Mouse (Mus musculus): ENCODE data around the gene Pla1a. TPM values are rescaled to one million over a fixed set of nuclear protein-coding genes. Genes with fewer than 3 reads are reported as not detected.
A peak's percentile ranks its signal among the peaks of the same experiment; 100 is the strongest.

Pla1a gene
- polyA plus RNA-seq, 2 experiments = 15.0 to 15.5 TPM

- Histone ChIP-seq H3K4me2 (ENCODE audit: low read depth) (peak overlapping the region; percentile 79), H3K4me3 (ENCODE audit: insufficient read depth in 1 of 2, low read depth in 2 of 2, low read length in 2 of 2) (peak overlapping the region; percentile 95 to 99), H3K27me3 (ENCODE audit: control insufficient read depth, insufficient read depth, low read length) (no peaks in the 10 kb centered on the region), H3K36me3 (replicated peaks; ENCODE audit: control insufficient read depth, insufficient read depth, low read depth) (peaks cover 33% of the 10 kb centered on the region), H3K9ac (replicated peaks) (peak overlapping the region; percentile 95), H3K9me3 (ENCODE audit: control insufficient read depth, low read length) (no peaks in the 10 kb centered on the region), H3K4me1 (replicated peaks; ENCODE audit: control insufficient read depth in 2 of 2, insufficient read depth in 2 of 2, low read length in 1 of 2) (peaks cover 26 to 34% of the 10 kb centered on the region in 2 experiments), H3K27ac (peak overlapping the region; percentile 94)
- TF ChIP-seq EP300 (IDR thresholded peaks at IDR 0.05; ENCODE audit: low read depth) = no peak
- no peak for TF ChIP-seq CTCF (IDR thresholded peaks at IDR 0.05; ENCODE audit: low read depth)
- no peak for ATAC-seq (ENCODE audit: insufficient read depth)
- DNase-seq (ENCODE audit: low read depth in 3 of 3, low spot score in 3 of 3) = no peak
- 22% methylated on average over 6 of the region's 6 CpGs for WGBS (ENCODE audit: insufficient replicate concordance)
These were observed 85.4 kb downstream of the Pla1a start for GRCm38 (mm10) chr16:38347588-38347987.

- peaks cover 26 to 37% of the 10 kb centered on the region in 2 experiments for H3K4me1 ChIP-seq (replicated peaks; ENCODE audit: control insufficient read depth in 2 of 2, insufficient read depth in 2 of 2, low read length in 1 of 2)
These were observed 86.2 kb downstream of the Pla1a start, which contains the start of the genes Cox17 and Gm21987 for GRCm38 (mm10) chr16:38346529-38347325. Cox17 (plus strand) TSS chr16:38346991. Gm21987 (plus strand) TSS chr16:38347040.

More at GRCm38 (mm10) chr16:38346529-38347325, 86.2 kb downstream of the Pla1a start, which contains the start of the genes Cox17 and Gm21987:
- ATAC-seq (ENCODE audit: insufficient read depth) (peak; percentile 94), DNase-seq (ENCODE audit: low read depth in 3 of 3, low spot score in 3 of 3) (peak; percentile 91 to 92 (median 91))
- Histone ChIP-seq H3K36me3 (replicated peaks; ENCODE audit: control insufficient read depth, insufficient read depth, low read depth) (peaks cover 26% of the 10 kb centered on the region), H3K9ac (replicated peaks) (peak within 1 kb of the TSS; percentile 95), H3K27me3 (ENCODE audit: control insufficient read depth, insufficient read depth, low read length) (no peaks in the 10 kb centered on the region), H3K4me2 (ENCODE audit: low read depth) (peak within 1 kb of the TSS; percentile 79), H3K4me3 (ENCODE audit: insufficient read depth in 1 of 2, low read depth in 2 of 2, low read length in 2 of 2) (peak within 1 kb of the TSS; percentile 95 to 99), H3K9me3 (ENCODE audit: control insufficient read depth, low read length) (no peaks in the 10 kb centered on the region), H3K27ac (peak within 1 kb of the TSS; percentile 94)
- under 1% methylated on average over 35 of the region's 35 CpGs for WGBS (ENCODE audit: insufficient replicate concordance)
- TF ChIP-seq CTCF (IDR thresholded peaks at IDR 0.05; ENCODE audit: low read depth) = 0 out of 2 replicates have a peak, but pooled peaks have one; percentile 9
- TF ChIP-seq EP300 (IDR thresholded peaks at IDR 0.05; ENCODE audit: low read depth) = no peak

Other genes with a start within 250 kb of the Pla1a start
- gene Nr1i2, start 138.3 kb downstream of the Pla1a start, polyA plus RNA-seq (2012; rRNA removed) = 3.6 and 4.1 TPM in 2 replicates
- 2.2 and 2.9 TPM in 2 replicates for gene Nr1i2, start 138.3 kb downstream of the Pla1a start, polyA plus RNA-seq (2014; fragmentation: Nextera tagmentation; extraction: Ambion mirVana)
- gene Maats1, start 91.0 kb downstream of the Pla1a start, polyA plus RNA-seq (2012; rRNA removed) = 0.01 TPM in 1 of 2 replicates, not detected in the other
- gene Maats1, start 91.0 kb downstream of the Pla1a start, polyA plus RNA-seq (2014; fragmentation: Nextera tagmentation; extraction: Ambion mirVana) = not detected in 2 replicates
- gene Cox17, start 86.2 kb downstream of the Pla1a start, polyA plus RNA-seq (2012; rRNA removed) = 124 and 227 TPM in 2 replicates
- gene Cox17, start 86.2 kb downstream of the Pla1a start, polyA plus RNA-seq (2014; fragmentation: Nextera tagmentation; extraction: Ambion mirVana) = 351 and 369 TPM in 2 replicates
- not detected in 2 replicates for gene Gm21987, start 86.1 kb downstream of the Pla1a start, polyA plus RNA-seq (2012; rRNA removed)
- gene Gm21987, start 86.1 kb downstream of the Pla1a start, polyA plus RNA-seq (2014; fragmentation: Nextera tagmentation; extraction: Ambion mirVana) = not detected in 2 replicates
- 23.2 and 28.6 TPM in 2 replicates for gene Popdc2, start 70.9 kb downstream of the Pla1a start, polyA plus RNA-seq (2012; rRNA removed)
- 23.4 and 24.5 TPM in 2 replicates for gene Popdc2, start 70.9 kb downstream of the Pla1a start, polyA plus RNA-seq (2014; fragmentation: Nextera tagmentation; extraction: Ambion mirVana)
- gene Adprh, start 19.6 kb upstream of the Pla1a start, polyA plus RNA-seq (2012; rRNA removed) = 12.4 and 15.2 TPM in 2 replicates
- gene Adprh, start 19.6 kb upstream of the Pla1a start, polyA plus RNA-seq (2014; fragmentation: Nextera tagmentation; extraction: Ambion mirVana) = 23.7 and 29.9 TPM in 2 replicates
- gene Cd80, start 22.4 kb upstream of the Pla1a start, polyA plus RNA-seq (2012; rRNA removed) = 0.12 and 0.35 TPM in 2 replicates
- 0.15 and 0.18 TPM in 2 replicates for gene Cd80, start 22.4 kb upstream of the Pla1a start, polyA plus RNA-seq (2014; fragmentation: Nextera tagmentation; extraction: Ambion mirVana)
- gene Timmdc1, start 89.5 kb upstream of the Pla1a start, polyA plus RNA-seq (2012; rRNA removed) = 4.1 and 5.6 TPM in 2 replicates
- 7.2 and 9.4 TPM in 2 replicates for gene Timmdc1, start 89.5 kb upstream of the Pla1a start, polyA plus RNA-seq (2014; fragmentation: Nextera tagmentation; extraction: Ambion mirVana)
- gene Poglut1, start 117.1 kb upstream of the Pla1a start, polyA plus RNA-seq (2012; rRNA removed) = 5.9 TPM in 2 replicates
- gene Poglut1, start 117.1 kb upstream of the Pla1a start, polyA plus RNA-seq (2014; fragmentation: Nextera tagmentation; extraction: Ambion mirVana) = 6.1 and 7.2 TPM in 2 replicates
- 29.3 and 47.8 TPM in 2 replicates for gene Tmem39a, start 125.6 kb upstream of the Pla1a start, polyA plus RNA-seq (2012; rRNA removed)
- 27.8 and 32.9 TPM in 2 replicates for gene Tmem39a, start 125.6 kb upstream of the Pla1a start, polyA plus RNA-seq (2014; fragmentation: Nextera tagmentation; extraction: Ambion mirVana)